17 mouse cellular contexts compared by ENCODE assay signal in genomic region chr19:18067855-18068494, GRCm38 (mm10).
"Had no signal": no experiment of that assay in that cellular context is flagged by ENCODE, and none has a peak within 500 bp of the region (broad histone marks: within the 10 kb centered on the region; RNA-seq: fewer than 3 reads in every experiment).

No protein-coding gene starts in this region.

- H3K27me3 ChIP-seq: hindbrain, embryonic 15.5 days; liver, embryonic 13.5 days; midbrain, embryonic 12.5 days; neural tube, embryonic 13.5 days had no signal

- DNase-seq: kidney, postnatal 25 days; left cerebral cortex, postnatal 4 days; liver; liver, embryonic 13.5 days; liver, postnatal 0 days; retina, postnatal 1 day; right cerebral cortex, postnatal 4 days; spleen, adult 18-20 months; thymus, adult 18-20 months; thymus, postnatal 14 days had no signal

- H3K36me3 ChIP-seq: hindbrain, embryonic 15.5 days; liver, embryonic 13.5 days; midbrain, embryonic 12.5 days; neural tube, embryonic 13.5 days had no signal

- H3K9me3 ChIP-seq: hindbrain, embryonic 15.5 days; liver, embryonic 13.5 days; midbrain, embryonic 12.5 days; neural tube, embryonic 13.5 days had no signal

- H3K9ac ChIP-seq: hindbrain, embryonic 15.5 days; liver, embryonic 13.5 days; liver, postnatal 0 days; midbrain, embryonic 12.5 days; neural tube, embryonic 13.5 days had no signal

- ATAC-seq: intestine, postnatal 0 days; liver, postnatal 0 days; midbrain, embryonic 16.5 days had no signal

- H3K4me3 ChIP-seq: hindbrain, embryonic 15.5 days; layer of hippocampus, adult 2 months; liver, embryonic 13.5 days; midbrain, embryonic 12.5 days; neural tube, embryonic 13.5 days had no signal

- H3K4me1 ChIP-seq: hindbrain, embryonic 15.5 days; liver, embryonic 13.5 days; midbrain, embryonic 12.5 days; neural tube, embryonic 13.5 days had no signal

- H3K27ac ChIP-seq: hindbrain, embryonic 15.5 days; layer of hippocampus, adult 2 months; liver, embryonic 13.5 days; macrophage; midbrain, embryonic 12.5 days; neural tube, embryonic 13.5 days had no signal

- H3K4me2 ChIP-seq: hindbrain, embryonic 15.5 days; liver, embryonic 13.5 days; midbrain, embryonic 12.5 days; neural tube, embryonic 13.5 days had no signal
